Mouse (Mus musculus) midbrain, embryonic 15.5 days (tissue): ENCODE data around the gene Nup210l. TPM values are rescaled to one million over a fixed set of nuclear protein-coding genes. Genes with fewer than 3 reads are reported as not detected.
"Not testable (repeated sequence)": the region's sequence is repeated elsewhere in the genome, so short reads cannot be mapped to it uniquely, and the experiment has no call there.

Experiments
- ATAC-seq: fragments of 200-750 bp; cut with Nextera tagmentation; replicated peaks from 2 replicates; pipeline ENCODE4 v1.8.0; 2017; ENCODE audit warnings: moderate TSS enrichment
- H3K27ac ChIP-seq: fragments of 300-500 bp; sonication (generic); 2 replicates; pipeline ENCODE4 v1.5.1; 2015; ENCODE audit warnings: mild to moderate bottlenecking, inconsistent platforms
- H3K27me3 ChIP-seq: fragments of 300-500 bp; sonication (generic); replicated peaks from 2 replicates; pipeline ENCODE4 v1.6.1; 2015; ENCODE audit warnings: inconsistent platforms
- H3K36me3 ChIP-seq: fragments of 300-500 bp; sonication (generic); replicated peaks from 2 replicates; pipeline ENCODE4 v1.6.1; 2015; ENCODE audit warnings: inconsistent platforms
- H3K4me1 ChIP-seq: fragments of 300-500 bp; sonication (generic); 2 replicates; pipeline ENCODE4 v1.6.1; 2015; ENCODE audit warnings: inconsistent platforms
- H3K4me2 ChIP-seq: fragments of 300-500 bp; sonication (generic); 2 replicates; pipeline ENCODE4 v1.6.1; 2015; ENCODE audit warnings: inconsistent platforms, mild to moderate bottlenecking, moderate library complexity
- H3K4me3 ChIP-seq: fragments of 300-500 bp; sonication (generic); 2 replicates; pipeline ENCODE4 v1.5.1; 2015; ENCODE audit warnings: mild to moderate bottlenecking, inconsistent platforms
- H3K9ac ChIP-seq: fragments of 300-500 bp; sonication (generic); 2 replicates; pipeline ENCODE4 v1.6.1; 2015; ENCODE audit warnings: mild to moderate bottlenecking, inconsistent platforms
- H3K9me3 ChIP-seq: fragments of 300-500 bp; sonication (generic); 2 replicates; pipeline ENCODE4 v1.6.1; 2016; ENCODE audit warnings: inconsistent platforms
- WGBS: fragments of 180-500 bp; shearing (Covaris S2); methylation state at CpG from one replicate; pipeline ENCODE4 v1.1.7; 2015; ENCODE audit warnings: mixed read lengths; 5-methylcytosine and 5-hydroxymethylcytosine counted together
- polyA plus RNA-seq: library from polyadenylated mRNA; unstranded; fragments of >200 nt; fragmentation: Nextera tagmentation; extraction: Ambion mirVana; gene quantifications from 2 replicates; pipeline ENCODE4 v1.2.1, GENCODE M21; 2015

Nup210l gene
- polyA plus RNA-seq, 1 experiment from 2014 or later = 0.26 TPM

GRCm38 (mm10) chr3:90241669-90242358 is 137.9 kb downstream of the Nup210l start:
- Histone ChIP-seq H3K27ac (no peak overlapping the region), H3K9me3 (no peaks in the 10 kb centered on the region), H3K27me3 (no peaks in the 10 kb centered on the region), H3K4me3 (no peak overlapping the region), H3K4me2 (no peak overlapping the region), H3K4me1 (peaks cover 11% of the 10 kb centered on the region), H3K9ac (no peak overlapping the region), H3K36me3 (no peaks in the 10 kb centered on the region)
- WGBS = 87% methylated on average over 10 of the region's 10 CpGs
- ATAC-seq = no peak

GRCm38 (mm10) chr3:90242984-90243775 is 139.2 kb downstream of the Nup210l start, which contains the start of gene Creb3l4:
Creb3l4 (minus strand) TSS chr3:90243512.
- no peak within 1 kb of the TSS for H3K9ac ChIP-seq
- no peaks in the 10 kb centered on the region for H3K9me3 ChIP-seq
- H3K27me3 ChIP-seq = no peaks in the 10 kb centered on the region
- peaks cover 15% of the 10 kb centered on the region for H3K4me1 ChIP-seq
- H3K27ac ChIP-seq = no peak within 1 kb of the TSS
- peak within 1 kb of the TSS; percentile 28 for H3K4me3 ChIP-seq
- 2% methylated on average over 19 of the region's 19 CpGs for whole genome bisulfite sequencing
- no peaks in the 10 kb centered on the region for H3K36me3 ChIP-seq
- peak within 1 kb of the TSS; percentile 52 for H3K4me2 ChIP-seq
- ATAC-seq = 0 out of 2 replicates have a peak, but pooled peaks have one; percentile 26

DNA sequence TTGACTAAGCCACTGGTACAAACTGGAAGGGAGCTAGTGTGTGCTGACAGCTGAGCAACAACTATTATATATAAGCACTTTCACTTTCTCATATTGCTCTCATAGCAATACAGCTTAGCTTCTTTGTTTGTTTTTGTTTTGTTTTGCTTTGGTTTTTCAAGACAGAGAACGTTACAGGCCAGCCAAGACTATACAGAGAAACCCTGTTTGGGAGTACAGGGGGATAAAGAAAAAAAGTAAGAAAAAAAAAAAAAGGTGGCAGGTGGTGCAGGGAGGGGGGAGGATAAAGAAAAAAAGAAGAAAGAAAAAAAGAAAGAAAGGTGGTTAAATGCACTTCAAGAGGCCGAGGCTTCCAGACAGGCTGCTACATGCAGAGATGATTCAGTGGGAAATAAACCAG is 141.5 kb downstream of the Nup210l start:
- no peak for ATAC-seq
- Histone ChIP-seq H3K4me2 (no peak overlapping the region), H3K4me1 (peaks cover 26% of the 10 kb centered on the region), H3K9me3 (no peaks in the 10 kb centered on the region), H3K27me3 (no peaks in the 10 kb centered on the region), H3K27ac (no peak overlapping the region), H3K36me3 (no peaks in the 10 kb centered on the region), H3K4me3 (no peak overlapping the region), H3K9ac (no peak overlapping the region)
- WGBS = 75% methylated on average over 2 of the region's 2 CpGs

DNA sequence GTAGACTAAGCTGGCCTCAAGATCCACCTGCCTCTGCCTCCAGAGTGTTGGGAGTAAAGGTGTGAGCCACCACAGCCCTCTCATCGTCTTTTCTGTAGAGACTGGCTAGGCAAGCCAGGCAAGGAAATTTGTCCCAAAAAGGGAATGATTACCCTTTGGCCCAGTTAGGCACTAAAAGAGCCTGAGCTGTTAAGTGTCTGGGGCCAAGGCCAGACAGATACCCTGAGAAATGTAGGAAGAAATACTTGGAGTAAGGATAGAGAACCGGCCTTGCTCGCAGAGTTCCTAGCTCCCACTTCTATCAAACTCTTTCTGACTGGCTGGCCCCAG is 143.7 kb downstream of the Nup210l start:
- Histone ChIP-seq H3K4me1 (peaks cover 24% of the 10 kb centered on the region), H3K9me3 (no peaks in the 10 kb centered on the region), H3K27ac (peak overlapping the region; percentile 87), H3K4me3 (peak overlapping the region; percentile 76), H3K27me3 (no peaks in the 10 kb centered on the region), H3K36me3 (no peaks in the 10 kb centered on the region), H3K4me2 (peak overlapping the region; percentile 80), H3K9ac (peak overlapping the region; percentile 43)
- peak; percentile 15; the same call in 1 of the 2 replicates for ATAC-seq
- whole genome bisulfite sequencing = 1% methylated on average over 3 of the region's 3 CpGs

- Histone ChIP-seq H3K27me3 (no peaks in the 10 kb centered on the region), H3K27ac (peak within 1 kb of the TSS; percentile 87), H3K4me2 (peak within 1 kb of the TSS; percentile 80), H3K4me3 (peak within 1 kb of the TSS; percentile 76), H3K9me3 (no peaks in the 10 kb centered on the region), H3K36me3 (no peaks in the 10 kb centered on the region), H3K9ac (peak within 1 kb of the TSS; percentile 69), H3K4me1 (peaks cover 19% of the 10 kb centered on the region)
- WGBS = under 1% methylated on average over 38 of the region's 44 CpGs
- peak; percentile 96 for ATAC-seq
Measured at GRCm38 (mm10) chr3:90247960-90248745, 144.2 kb downstream of the Nup210l start, which contains the start of gene Slc39a1. Slc39a1 (plus strand) TSS chr3:90248172.

- Histone ChIP-seq H3K27me3 (no peaks in the 10 kb centered on the region), H3K4me2 (peak overlapping the region; percentile 80), H3K9me3 (no peaks in the 10 kb centered on the region), H3K4me3 (peak overlapping the region; percentile 76), H3K9ac (peak overlapping the region; percentile 69), H3K27ac (peak overlapping the region; percentile 87), H3K36me3 (no peaks in the 10 kb centered on the region), H3K4me1 (peaks cover 15% of the 10 kb centered on the region)
- WGBS = 7% methylated on average over 10 of the region's 10 CpGs
- ATAC-seq = no peak
Measured at GRCm38 (mm10) chr3:90248746-90249100, 144.8 kb downstream of the Nup210l start.

DNA sequence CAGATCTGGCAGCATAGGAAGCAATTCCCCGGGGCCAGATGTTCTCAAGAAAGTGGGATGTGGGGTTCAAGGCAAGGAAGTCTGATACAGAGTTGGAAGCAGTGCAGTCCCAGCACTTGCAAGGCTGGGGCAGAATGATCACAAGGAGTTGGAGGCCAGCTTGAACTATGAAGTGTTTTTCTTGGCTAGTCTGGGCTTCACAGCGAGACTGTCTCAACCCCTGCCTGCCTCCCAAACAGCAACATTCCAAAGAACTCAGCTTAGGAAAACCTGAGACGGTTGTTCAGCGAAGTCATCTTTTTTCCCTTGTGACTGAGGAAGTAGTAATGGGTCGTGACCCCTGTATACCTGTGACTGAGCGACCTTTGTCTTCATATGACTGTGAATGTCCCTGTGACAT is 146.9 kb downstream of the Nup210l start:
- H3K9me3 ChIP-seq = no peaks in the 10 kb centered on the region
- no peak overlapping the region for H3K9ac ChIP-seq
- H3K36me3 ChIP-seq = no peaks in the 10 kb centered on the region
- WGBS = 86% methylated on average over 6 of the region's 6 CpGs
- H3K4me2 ChIP-seq = no peak overlapping the region
- no peak overlapping the region for H3K27ac ChIP-seq
- peaks cover 26% of the 10 kb centered on the region for H3K4me1 ChIP-seq
- no peak overlapping the region for H3K4me3 ChIP-seq
- ATAC-seq = no peak
- H3K27me3 ChIP-seq = no peaks in the 10 kb centered on the region

DNA sequence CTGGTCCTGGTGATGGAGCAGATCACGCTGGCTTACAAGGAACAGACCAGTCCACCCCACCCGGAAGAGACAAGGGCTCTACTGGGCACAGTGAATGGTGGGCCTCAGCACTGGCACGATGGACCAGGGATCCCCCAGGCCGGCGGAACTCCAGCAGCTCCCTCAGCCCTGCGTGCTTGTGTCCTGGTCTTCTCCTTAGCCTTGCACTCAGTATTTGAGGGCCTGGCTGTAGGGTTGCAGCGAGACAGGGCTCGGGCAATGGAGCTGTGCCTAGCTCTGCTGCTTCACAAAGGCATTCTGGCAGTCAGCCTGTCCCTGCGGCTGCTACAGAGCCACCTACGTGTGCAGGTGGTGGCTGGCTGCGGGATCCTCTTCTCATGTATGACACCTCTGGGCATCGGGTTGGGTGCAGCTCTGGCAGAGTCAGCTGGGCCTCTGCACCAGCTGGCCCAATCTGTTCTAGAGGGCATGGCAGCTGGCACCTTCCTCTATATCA is 147.8 kb downstream of the Nup210l start:
- H3K4me2 ChIP-seq, ATAC-seq, H3K9me3 ChIP-seq, H3K4me3 ChIP-seq, H3K9ac ChIP-seq, H3K27me3 ChIP-seq, H3K27ac ChIP-seq, H3K36me3 ChIP-seq: not testable (repeated sequence)
- peaks cover 36% of the 10 kb centered on the region for H3K4me1 ChIP-seq
- WGBS = 97% methylated on average over 9 of the region's 12 CpGs

GRCm38 (mm10) chr3:90252659-90253058 is 148.7 kb downstream of the Nup210l start:
- H3K4me3 ChIP-seq, H3K9me3 ChIP-seq, ATAC-seq, H3K27ac ChIP-seq, H3K9ac ChIP-seq, H3K27me3 ChIP-seq, H3K4me2 ChIP-seq, H3K36me3 ChIP-seq: not testable (repeated sequence)
- 94% methylated on average over 2 of the region's 2 CpGs for WGBS
- peaks cover 33% of the 10 kb centered on the region for H3K4me1 ChIP-seq

- H3K9me3 ChIP-seq, H3K9ac ChIP-seq, H3K27ac ChIP-seq, H3K27me3 ChIP-seq: not testable (repeated sequence)
- peak overlapping the region; percentile 89 for H3K4me2 ChIP-seq
- H3K36me3 ChIP-seq = peaks cover 12% of the 10 kb centered on the region
- H3K4me1 ChIP-seq = peaks cover 32% of the 10 kb centered on the region
- 0 out of 2 replicates have a peak, but pooled peaks have one; percentile 1 for ATAC-seq
- 72% methylated on average over 1 of the region's 1 CpGs for WGBS
- H3K4me3 ChIP-seq = peak overlapping the region; percentile 95; the same call in 1 of the 2 replicates
Measured at GRCm38 (mm10) chr3:90253174-90253573, 149.2 kb downstream of the Nup210l start.

DNA sequence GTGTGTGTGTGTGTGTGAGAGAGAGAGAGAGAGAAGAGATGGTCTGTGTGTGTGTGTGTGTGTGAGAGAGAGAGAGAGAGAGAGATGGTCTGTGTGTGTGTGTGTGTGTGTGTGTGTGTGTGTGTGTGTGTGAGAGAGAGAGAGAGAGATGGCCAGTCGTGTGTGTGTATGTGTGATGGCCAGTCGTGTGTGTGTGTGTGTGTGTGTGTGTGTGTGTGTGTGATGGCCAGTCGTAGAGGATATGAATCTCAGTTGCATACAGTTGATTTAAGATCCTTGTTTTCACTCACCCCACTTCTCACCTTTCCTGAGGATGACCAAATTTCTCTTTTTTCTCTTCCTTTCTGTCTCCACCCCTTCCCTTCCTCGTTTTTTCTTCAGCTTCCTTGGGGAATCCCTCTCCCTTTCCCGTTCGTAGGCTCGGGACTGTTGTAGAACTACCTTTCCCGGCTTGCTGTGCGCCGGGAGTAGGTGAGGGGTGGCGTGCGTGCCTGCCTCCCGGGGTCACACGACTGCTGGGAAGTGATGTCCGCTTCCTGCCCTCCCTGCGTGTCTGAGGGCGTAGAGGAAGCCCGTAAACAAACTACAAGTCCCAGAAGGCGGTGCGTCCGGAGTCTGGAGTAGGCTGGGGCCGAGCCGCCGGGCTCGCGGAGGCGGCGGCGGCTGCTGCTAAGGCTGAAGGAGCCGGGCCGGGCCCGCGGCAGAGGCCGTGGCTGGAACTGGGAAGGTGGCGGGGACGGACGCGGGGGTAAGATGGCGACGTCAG is 149.9 kb downstream of the Nup210l start, which contains the start of gene Crtc2:
TSS of gene Crtc2 (plus strand) at position 511 of the 766 bp plus-strand sequence.
- Histone ChIP-seq H3K36me3 (peaks cover 18% of the 10 kb centered on the region), H3K27me3 (no peaks in the 10 kb centered on the region), H3K27ac (peak within 1 kb of the TSS; percentile 80), H3K4me2 (peak within 1 kb of the TSS; percentile 89), H3K9ac (peak within 1 kb of the TSS; percentile 96), H3K9me3 (no peaks in the 10 kb centered on the region), H3K4me3 (peak within 1 kb of the TSS; percentile 95), H3K4me1 (peaks cover 27% of the 10 kb centered on the region)
- ATAC-seq = peak; percentile 97
- WGBS = under 1% methylated on average over 40 of the region's 40 CpGs
